Mouse (Mus musculus) spleen, adult 2 months (tissue): ENCODE data around the gene Ahdc1.

ENCODE experiments used
- CTCF ChIP-seq: fragments of 200-500 bp; IDR thresholded peaks from 2 replicates; pipeline ENCODE4 v1.5.1; 2011; ENCODE audit warnings: mild to moderate bottlenecking, inconsistent platforms; ENCODE audit not compliant: insufficient read depth, insufficient read length, insufficient replicate concordance; ENCODE audit errors: extremely low read depth
- POLR2A ChIP-seq: fragments of 200-500 bp; IDR thresholded peaks from 2 replicates; pipeline ENCODE4 v1.6.1; 2011; ENCODE audit warnings: low read depth, low read length, inconsistent platforms

DNA sequence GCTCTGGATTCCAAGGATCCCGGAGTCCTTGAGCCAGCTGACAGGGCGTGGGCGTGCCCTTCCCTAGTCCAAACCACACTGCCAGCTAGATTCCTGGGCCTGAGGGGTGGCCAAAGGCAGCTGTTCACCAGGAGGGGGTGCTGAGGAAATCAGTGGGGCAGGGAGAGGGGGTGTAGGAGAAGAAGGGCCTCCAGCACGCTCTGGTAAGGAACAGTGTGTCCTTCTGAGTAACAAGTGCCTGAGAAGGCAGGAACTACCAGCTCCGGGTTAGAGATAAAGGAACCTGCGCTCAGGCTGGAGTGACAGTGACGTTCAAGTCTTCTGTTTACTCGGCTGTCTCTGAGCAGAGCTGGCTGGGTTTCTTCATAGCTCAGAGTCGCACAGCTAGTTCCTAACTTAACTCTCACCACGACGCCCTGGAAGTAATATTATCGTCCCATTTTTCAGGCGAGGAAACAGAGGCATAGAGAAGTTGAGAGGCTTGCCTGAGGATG lies 96.8 kb downstream of the Ahdc1 start:
- TF ChIP-seq CTCF = no peak
- no peak for TF ChIP-seq POLR2A
